Mouse (Mus musculus): ENCODE data around the gene Erich3.

DNA sequence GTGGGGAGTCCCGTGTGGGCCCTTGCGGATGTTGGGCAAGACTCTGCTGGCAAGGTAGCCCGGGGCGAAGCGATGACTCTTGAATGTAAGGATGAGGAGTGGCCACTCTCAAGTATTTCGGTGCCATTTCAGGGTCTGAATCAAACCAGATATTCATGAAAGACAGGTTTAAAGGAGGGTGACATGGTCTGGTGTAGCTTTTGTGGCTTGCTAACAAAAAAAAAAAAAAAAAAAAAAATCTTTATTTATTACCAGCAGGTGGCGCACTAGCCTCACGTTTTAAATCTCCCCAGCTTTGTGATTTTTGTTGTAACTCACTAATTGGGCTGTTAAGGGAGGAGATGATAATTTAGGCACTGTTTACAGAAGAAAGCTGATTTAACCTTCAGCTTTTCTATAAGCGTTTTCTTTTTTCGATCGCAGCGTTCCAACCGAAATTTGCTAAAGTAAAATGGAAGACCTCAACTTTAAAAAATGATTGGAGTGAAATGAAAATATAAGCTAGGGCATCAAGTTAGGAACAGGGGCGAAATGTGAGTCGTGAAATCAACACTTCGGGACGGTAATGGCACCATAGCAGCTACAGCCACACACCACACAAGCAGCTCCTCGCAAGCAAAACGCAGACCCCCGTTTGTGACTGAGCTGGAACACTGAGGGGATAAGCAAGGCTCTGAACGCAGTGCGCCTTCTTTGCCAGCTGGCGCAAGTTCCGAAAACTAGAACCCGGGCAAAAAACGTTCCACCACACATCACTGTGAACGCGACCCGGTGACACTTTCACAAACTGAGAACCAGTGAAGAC is 16.8 kb upstream of the Erich3 start:
- TF ChIP-seq CTCF (IDR thresholded peaks at IDR 0.05; ENCODE audit: control insufficient read depth, insufficient read depth, insufficient replicate concordance, low read depth, low read length) (no peak), POLR2A (IDR thresholded peaks at IDR 0.05; ENCODE audit: control insufficient read depth, low read depth, low read length) (no peak)
